Mouse (Mus musculus) cerebellum, adult 2 months (tissue): ENCODE measurements at regions not wholly inside any gene's neighbourhood (a gene's known extent, or its start where the extent isn't known, plus 50 kb on each side); places are given as distances from the start of the nearest gene placed in this dataset.

Experiments
- DNase-seq, 2 experiments: peaks; one replicate each; pipeline ENCODE4 v3.0.0; 2021
- H3K27ac ChIP-seq: fragments of 200-500 bp; 2 replicates; pipeline ENCODE4 v1.5.1; 2012; ENCODE audit warnings: low read length, control low read depth, inconsistent platforms; ENCODE audit not compliant: insufficient read depth
- H3K27me3 ChIP-seq: fragments of 200-500 bp; 2 replicates; pipeline ENCODE4 v1.6.1; 2012; ENCODE audit warnings: inconsistent platforms, mild to moderate bottlenecking, low read length, moderate library complexity; ENCODE audit not compliant: control insufficient read depth, insufficient read depth
- H3K4me1 ChIP-seq: fragments of 200-500 bp; 2 replicates; pipeline ENCODE4 v1.6.1; 2011; ENCODE audit warnings: low read length; ENCODE audit not compliant: control insufficient read depth, insufficient read depth
- H3K4me3 ChIP-seq: fragments of 200-500 bp; replicated peaks from 2 replicates; pipeline ENCODE3; 2011; ENCODE audit warnings: mild to moderate bottlenecking, low read depth, low read length, control low read depth; ENCODE audit not compliant: insufficient read depth
- CTCF ChIP-seq: fragments of 200-500 bp; IDR thresholded peaks from 2 replicates; pipeline ENCODE4 v1.5.1; 2011; ENCODE audit warnings: low read depth, mild to moderate bottlenecking, control low read depth, low read length, moderate library complexity, borderline replicate concordance; ENCODE audit not compliant: insufficient read depth
- POLR2A ChIP-seq: fragments of 200-500 bp; IDR thresholded peaks from 2 replicates; pipeline ENCODE4 v1.6.1; 2011; ENCODE audit warnings: low read length, control low read depth, borderline replicate concordance; ENCODE audit not compliant: insufficient read depth
- WGBS: fragments of 180-500 bp; shearing (Covaris S2); methylation state at CpG from one replicate; pipeline ENCODE4 v1.1.7; 2018; 5-methylcytosine and 5-hydroxymethylcytosine counted together

DNA sequence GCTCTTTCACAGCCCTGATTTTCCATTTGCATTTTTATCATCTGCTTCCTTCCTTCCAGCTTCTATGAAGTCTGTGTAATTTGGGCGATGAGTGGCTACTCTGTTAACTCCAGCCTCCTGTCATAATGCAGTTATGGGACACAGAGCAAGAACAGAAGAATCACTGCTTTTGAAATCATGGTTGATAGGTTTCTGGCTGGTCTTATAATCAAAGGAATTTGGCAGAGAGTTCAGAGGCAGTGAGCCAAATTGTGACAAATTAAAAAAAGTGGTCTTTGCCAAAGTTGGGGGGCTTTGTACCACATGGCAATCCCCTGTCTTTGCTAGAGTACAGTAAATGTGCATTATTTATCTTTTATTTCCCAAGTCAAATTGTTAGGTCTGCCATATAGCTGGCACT is 1292.6 kb downstream of the Rapgef2 start:
- no peak overlapping the region for H3K4me3 ChIP-seq
- no peak for DNase-seq
- no peak overlapping the region for H3K27ac ChIP-seq
- 7% methylated on average over 1 of the region's 1 CpGs for WGBS
- H3K27me3 ChIP-seq: no peaks in the 10 kb centered on the region
- TF ChIP-seq CTCF (no peak), POLR2A (no peak)
- no peaks in the 10 kb centered on the region for H3K4me1 ChIP-seq

DNA sequence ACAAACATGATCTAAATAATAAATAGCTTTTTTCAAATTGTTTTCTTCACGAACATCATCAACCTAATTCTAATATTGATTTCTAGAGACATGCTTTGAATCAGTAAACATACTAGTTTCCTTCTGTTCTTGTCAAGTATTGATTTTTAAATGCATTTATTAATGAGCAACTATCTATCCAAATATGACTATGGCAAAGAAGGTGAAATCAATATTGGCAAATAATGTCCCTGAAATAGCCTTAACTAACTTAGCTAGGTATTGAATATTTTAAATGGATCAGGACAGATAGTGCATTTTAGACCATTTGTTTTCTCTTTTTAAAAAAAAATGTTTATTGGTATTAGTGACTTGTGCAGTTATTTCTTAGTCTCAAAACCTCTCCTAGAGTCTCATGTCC is 1341.5 kb downstream of the Rapgef2 start:
- Histone ChIP-seq H3K4me3 (no peak overlapping the region), H3K27me3 (no peaks in the 10 kb centered on the region), H3K4me1 (no peaks in the 10 kb centered on the region), H3K27ac (no peak overlapping the region)
- TF ChIP-seq POLR2A (no peak), CTCF (no peak)
- no peak for DNase-seq
- 97% methylated on average over 1 of the region's 1 CpGs for WGBS

DNA sequence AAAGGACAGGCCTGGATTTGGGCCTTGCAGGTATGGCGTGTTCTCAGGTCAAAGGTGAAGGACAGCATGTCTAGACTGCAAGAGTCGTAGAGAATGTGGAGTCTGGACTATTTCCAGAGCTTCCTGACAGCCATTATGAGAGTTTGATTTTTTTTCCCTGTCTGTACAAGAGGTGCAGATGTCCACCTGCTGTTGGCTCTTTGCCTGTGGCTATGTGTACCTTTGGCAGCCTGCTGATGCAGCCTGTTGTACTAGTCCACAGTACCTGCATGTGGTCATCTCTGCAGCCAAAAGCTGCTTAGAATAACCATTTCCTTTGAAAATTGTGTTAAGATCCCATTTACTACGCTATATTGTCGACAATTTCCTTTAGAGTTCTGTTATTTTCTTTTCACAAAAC is 1389.1 kb downstream of the Rapgef2 start:
- no peak overlapping the region for H3K27ac ChIP-seq
- no peaks in the 10 kb centered on the region for H3K27me3 ChIP-seq
- H3K4me1 ChIP-seq: peaks cover 6% of the 10 kb centered on the region; the same call in 1 of the 2 replicates
- peak; percentile 84 to 95 for DNase-seq
- WGBS: 14% methylated on average over 4 of the region's 4 CpGs
- H3K4me3 ChIP-seq: no peak overlapping the region
- TF ChIP-seq POLR2A: no peak
- TF ChIP-seq CTCF: no peak

DNA sequence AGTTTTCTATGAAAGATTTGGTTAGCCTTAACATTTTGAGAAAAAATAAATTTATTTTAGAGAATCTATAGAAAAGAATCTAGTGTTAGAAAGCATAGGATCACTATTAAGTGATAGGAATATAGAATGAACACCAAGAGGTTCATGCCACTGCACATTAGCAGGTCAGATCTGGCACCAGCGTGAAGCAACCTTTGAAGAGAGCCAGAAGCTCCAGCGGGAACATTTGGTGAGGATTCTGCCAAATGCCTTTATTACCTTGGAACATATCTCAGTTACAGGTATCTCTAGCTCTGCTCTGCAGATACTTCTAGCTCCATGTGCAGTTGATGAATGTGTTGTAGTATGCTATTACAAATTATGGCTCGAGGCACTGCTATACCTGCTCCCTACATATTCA is 1398.7 kb downstream of the Rapgef2 start:
- no peaks in the 10 kb centered on the region; the same call in 1 of the 2 replicates for H3K4me1 ChIP-seq
- TF ChIP-seq POLR2A: no peak
- TF ChIP-seq CTCF: no peak
- WGBS: 16% methylated on average over 3 of the region's 3 CpGs

DNA sequence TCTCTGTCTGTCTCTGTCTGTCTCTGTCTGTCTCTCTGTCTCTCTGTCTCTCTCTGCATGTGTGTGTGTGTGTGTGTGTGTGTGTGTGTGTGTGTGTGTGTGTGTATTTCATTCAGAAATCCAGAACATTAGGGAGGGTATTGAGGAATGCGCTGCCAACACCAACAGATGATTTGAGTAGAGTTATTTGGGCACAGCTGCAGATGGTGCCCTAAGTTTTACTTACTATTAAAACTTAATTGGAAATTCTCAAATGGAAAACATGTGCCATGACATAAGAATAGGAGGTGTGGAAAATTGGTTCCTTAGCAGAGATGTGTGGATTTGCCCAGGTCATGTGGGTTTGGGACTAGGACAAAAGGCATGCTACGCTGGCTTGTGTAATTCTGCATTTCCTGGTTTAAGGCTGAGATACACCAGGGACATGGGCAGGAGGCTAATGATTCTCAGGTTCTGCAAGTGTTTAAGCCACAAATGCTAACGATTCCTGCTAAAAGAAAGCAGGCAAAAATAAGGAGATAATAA is 1437.5 kb downstream of the Rapgef2 start:
- no peak overlapping the region for H3K27ac ChIP-seq
- H3K4me1 ChIP-seq: no peaks in the 10 kb centered on the region
- no peak overlapping the region for H3K4me3 ChIP-seq
- TF ChIP-seq CTCF (no peak), POLR2A (no peak)
- H3K27me3 ChIP-seq: no peaks in the 10 kb centered on the region
- 93% methylated on average over 3 of the region's 3 CpGs for WGBS
- no peak for DNase-seq

More for the DNA sequence above, 1398.7 kb downstream of the Rapgef2 start:
- no peak overlapping the region for H3K4me3 ChIP-seq
- peak; percentile 48 to 84 for DNase-seq
- H3K27me3 ChIP-seq: no peaks in the 10 kb centered on the region
- no peak overlapping the region for H3K27ac ChIP-seq

DNA sequence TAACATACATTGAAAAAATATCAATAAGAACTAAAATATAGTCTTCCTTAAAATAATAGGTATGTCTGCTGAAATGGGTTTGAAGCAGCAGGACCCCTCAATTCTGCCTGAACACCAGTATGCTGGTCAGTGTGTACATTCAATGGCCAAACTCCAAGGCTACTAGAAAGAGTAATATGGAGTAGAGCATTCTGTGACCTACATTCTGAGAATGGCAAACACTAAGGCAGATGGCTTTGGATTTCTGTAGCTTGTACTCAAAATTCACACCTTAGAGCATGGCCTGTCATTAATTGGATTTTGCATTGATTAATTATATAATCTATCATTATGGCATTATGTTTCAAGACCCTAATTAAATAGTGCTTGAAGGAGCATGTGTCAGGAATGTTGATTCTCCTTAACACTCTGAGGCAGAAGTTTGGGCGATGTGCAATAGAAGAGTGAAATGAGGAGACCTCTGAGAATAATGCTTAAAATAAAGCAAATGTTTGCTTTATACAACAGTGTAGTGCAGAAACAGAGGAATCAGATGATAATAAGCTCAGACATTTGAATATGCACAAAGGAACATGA is 1454.0 kb downstream of the Rapgef2 start:
- Histone ChIP-seq H3K27ac (no peak overlapping the region), H3K27me3 (no peaks in the 10 kb centered on the region), H3K4me1 (no peaks in the 10 kb centered on the region), H3K4me3 (no peak overlapping the region)
- peak in 1 of 2 experiments; percentile 25 for DNase-seq
- WGBS: 94% methylated on average over 1 of the region's 1 CpGs
- TF ChIP-seq POLR2A: no peak
- TF ChIP-seq CTCF: no peak

DNA sequence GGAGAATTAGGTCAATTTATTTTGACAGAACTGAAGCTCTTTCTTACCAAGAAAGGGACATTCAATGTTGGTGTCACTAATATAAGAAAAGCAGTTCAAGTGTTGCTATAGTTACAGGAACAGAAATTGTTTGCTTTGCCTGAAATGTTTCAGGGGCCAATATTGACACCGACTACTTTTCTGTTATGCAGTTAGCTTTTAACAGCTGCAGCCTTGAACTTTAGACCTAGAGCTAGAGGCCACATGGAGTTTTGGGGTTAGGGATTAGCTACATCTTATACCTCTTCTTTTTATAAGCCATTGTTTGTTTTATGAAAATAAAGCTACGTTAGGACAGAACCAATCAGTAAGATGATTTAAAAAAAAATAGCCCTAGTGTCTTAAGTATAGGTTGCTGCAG is 1454.6 kb downstream of the Rapgef2 start:
- WGBS: 77% methylated on average over 2 of the region's 2 CpGs
- TF ChIP-seq POLR2A: no peak
- no peak for TF ChIP-seq CTCF
- H3K27me3 ChIP-seq: no peaks in the 10 kb centered on the region
- no peaks in the 10 kb centered on the region for H3K4me1 ChIP-seq
- DNase-seq: no peak
- no peak overlapping the region for H3K27ac ChIP-seq
- H3K4me3 ChIP-seq: no peak overlapping the region

DNA sequence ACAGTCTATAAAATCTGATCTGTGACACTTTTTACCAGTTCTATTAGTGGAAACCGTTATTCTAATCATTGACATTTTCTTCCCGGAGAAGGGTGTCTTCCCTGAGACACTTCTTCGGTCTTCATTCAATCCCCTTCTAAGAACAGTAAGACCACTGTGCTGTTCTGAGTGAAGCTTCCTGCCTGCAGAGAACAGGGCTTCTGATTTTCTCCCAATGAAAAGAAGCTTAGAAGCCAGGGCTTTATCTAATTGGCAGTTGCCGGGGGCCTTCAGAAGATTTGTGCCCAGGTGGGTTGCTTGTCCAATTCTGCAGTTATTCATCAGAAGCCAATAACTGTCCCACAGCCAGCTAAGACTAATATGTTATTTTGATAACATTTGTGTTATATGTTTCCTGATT is 1455.1 kb downstream of the Rapgef2 start:
- H3K4me1 ChIP-seq: no peaks in the 10 kb centered on the region
- H3K27ac ChIP-seq: no peak overlapping the region
- H3K27me3 ChIP-seq: no peaks in the 10 kb centered on the region
- no peak for DNase-seq
- no peak for TF ChIP-seq POLR2A
- no peak for TF ChIP-seq CTCF
- 87% methylated on average over 4 of the region's 4 CpGs for WGBS
- no peak overlapping the region for H3K4me3 ChIP-seq

DNA sequence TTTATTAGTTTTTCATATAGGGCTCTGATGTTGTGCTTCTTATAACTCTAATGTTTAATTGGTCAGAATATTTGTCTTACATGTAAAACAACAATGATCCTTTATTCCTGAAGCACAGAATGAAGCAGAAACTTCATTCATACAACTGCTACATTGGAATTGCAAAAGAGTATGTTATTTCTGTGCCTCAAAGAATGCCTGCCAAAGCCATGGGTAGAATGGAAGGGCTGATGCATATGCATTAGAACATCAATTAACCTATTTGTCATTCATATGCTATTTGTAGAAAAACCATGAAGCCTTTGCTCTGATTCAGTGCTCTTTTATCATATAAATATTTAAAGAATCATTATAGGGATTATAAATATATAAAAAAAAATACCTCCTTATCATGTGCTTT is 1456.1 kb downstream of the Rapgef2 start:
- Histone ChIP-seq H3K4me1 (no peaks in the 10 kb centered on the region), H3K27ac (no peak overlapping the region), H3K4me3 (no peak overlapping the region), H3K27me3 (no peaks in the 10 kb centered on the region)
- TF ChIP-seq CTCF (no peak), POLR2A (no peak)
- DNase-seq: no peak
